Mouse (Mus musculus): ENCODE data around the gene Nfib. TPM values are rescaled to one million over a fixed set of nuclear protein-coding genes. Genes with fewer than 3 reads are reported as not detected.

Gene Nfib
- polyA plus RNA-seq, 1 experiment from 2014 or later = 86.0 TPM

- no peak overlapping the region for H3K9ac ChIP-seq (ENCODE audit: low read depth, low read length)
- H3K9me3 ChIP-seq (ENCODE audit: control insufficient read depth, low read length) = no peaks in the 10 kb centered on the region
- no peak for ATAC-seq (ENCODE audit: low read depth)
- no peak overlapping the region for H3K4me2 ChIP-seq (ENCODE audit: low read depth, low read length)
- peak; percentile 88 for DNase-seq (ENCODE audit: low spot score)
- H3K4me3 ChIP-seq (ENCODE audit: low read depth, low read length) = no peak overlapping the region
- H3K4me1 ChIP-seq (ENCODE audit: control insufficient read depth, insufficient read depth, low read length) = peaks cover 52% of the 10 kb centered on the region
- H3K27ac ChIP-seq (replicated peaks; ENCODE audit: low read depth, low read length) = peak overlapping the region; percentile 50; the same call in 1 of the 2 replicates
- no peaks in the 10 kb centered on the region for H3K27me3 ChIP-seq (replicated peaks; ENCODE audit: control insufficient read depth, insufficient read depth, low read length)
- WGBS = 65% methylated on average over 5 of the region's 5 CpGs
- H3K36me3 ChIP-seq (ENCODE audit: control insufficient read depth, insufficient read depth, low read length) = 0 out of 2 replicates have a peak, but pooled peaks cover 4% of the 10 kb centered on the region
Observed at GRCm38 (mm10) chr4:82470212-82470937, 235.2 kb downstream of the Nfib start.

- Histone ChIP-seq H3K4me3 (ENCODE audit: low read depth, low read length) (no peak overlapping the region), H3K36me3 (ENCODE audit: control insufficient read depth, insufficient read depth, low read length) (0 out of 2 replicates have a peak, but pooled peaks cover 4% of the 10 kb centered on the region), H3K9me3 (ENCODE audit: control insufficient read depth, low read length) (no peaks in the 10 kb centered on the region), H3K9ac (ENCODE audit: low read depth, low read length) (no peak overlapping the region), H3K4me2 (ENCODE audit: low read depth, low read length) (no peak overlapping the region), H3K4me1 (ENCODE audit: control insufficient read depth, insufficient read depth, low read length) (peaks cover 56% of the 10 kb centered on the region), H3K27me3 (replicated peaks; ENCODE audit: control insufficient read depth, insufficient read depth, low read length) (no peaks in the 10 kb centered on the region), H3K27ac (replicated peaks; ENCODE audit: low read depth, low read length) (no peak overlapping the region)
- ATAC-seq (ENCODE audit: low read depth) = no peak
- DNase-seq (ENCODE audit: low spot score) = no peak
- WGBS = 71% methylated on average over 3 of the region's 3 CpGs
Observed at GRCm38 (mm10) chr4:82468944-82469343, 236.6 kb downstream of the Nfib start.

- Histone ChIP-seq H3K36me3 (ENCODE audit: control insufficient read depth, insufficient read depth, low read length) (0 out of 2 replicates have a peak, but pooled peaks cover 4% of the 10 kb centered on the region), H3K27me3 (replicated peaks; ENCODE audit: control insufficient read depth, insufficient read depth, low read length) (no peaks in the 10 kb centered on the region), H3K4me3 (ENCODE audit: low read depth, low read length) (no peak overlapping the region), H3K27ac (replicated peaks; ENCODE audit: low read depth, low read length) (peak overlapping the region; percentile 69), H3K4me1 (ENCODE audit: control insufficient read depth, insufficient read depth, low read length) (peaks cover 69% of the 10 kb centered on the region), H3K9me3 (ENCODE audit: control insufficient read depth, low read length) (no peaks in the 10 kb centered on the region), H3K4me2 (ENCODE audit: low read depth, low read length) (peak overlapping the region; percentile 28), H3K9ac (ENCODE audit: low read depth, low read length) (0 out of 2 replicates have a peak overlapping the region, but pooled peaks have one; percentile 1)
- WGBS = 36% methylated on average over 8 of the region's 8 CpGs
- ATAC-seq (ENCODE audit: low read depth) (no peak), DNase-seq (ENCODE audit: low spot score) (peak; percentile 68)
Observed at GRCm38 (mm10) chr4:82466717-82467116, 238.8 kb downstream of the Nfib start.

GRCm38 (mm10) chr4:82466144-82466543, 239.4 kb downstream of the Nfib start:
- Histone ChIP-seq H3K4me3 (ENCODE audit: low read depth, low read length) (no peak overlapping the region), H3K27me3 (replicated peaks; ENCODE audit: control insufficient read depth, insufficient read depth, low read length) (no peaks in the 10 kb centered on the region), H3K4me2 (ENCODE audit: low read depth, low read length) (no peak overlapping the region), H3K27ac (replicated peaks; ENCODE audit: low read depth, low read length) (peak overlapping the region; percentile 69), H3K36me3 (ENCODE audit: control insufficient read depth, insufficient read depth, low read length) (0 out of 2 replicates have a peak, but pooled peaks cover 2% of the 10 kb centered on the region), H3K9me3 (ENCODE audit: control insufficient read depth, low read length) (no peaks in the 10 kb centered on the region), H3K9ac (ENCODE audit: low read depth, low read length) (0 out of 2 replicates have a peak overlapping the region, but pooled peaks have one; percentile 1), H3K4me1 (ENCODE audit: control insufficient read depth, insufficient read depth, low read length) (peaks cover 64% of the 10 kb centered on the region)
- 58% methylated on average over 6 of the region's 6 CpGs for WGBS
- DNase-seq (ENCODE audit: low spot score) = no peak
- ATAC-seq (ENCODE audit: low read depth) = no peak

- ATAC-seq (ENCODE audit: low read depth) (peak; percentile 70), DNase-seq (ENCODE audit: low spot score) (peak; percentile 92)
- no peaks in the 10 kb centered on the region for H3K9me3 ChIP-seq (ENCODE audit: control insufficient read depth, low read length)
- no peaks in the 10 kb centered on the region for H3K36me3 ChIP-seq (ENCODE audit: control insufficient read depth, insufficient read depth, low read length)
- H3K27me3 ChIP-seq (replicated peaks; ENCODE audit: control insufficient read depth, insufficient read depth, low read length) = no peaks in the 10 kb centered on the region
- H3K4me1 ChIP-seq (ENCODE audit: control insufficient read depth, insufficient read depth, low read length) = peaks cover 59% of the 10 kb centered on the region
- 16% methylated on average over 8 of the region's 8 CpGs for WGBS
- peak overlapping the region; percentile 65 for H3K27ac ChIP-seq (replicated peaks; ENCODE audit: low read depth, low read length)
- H3K4me3 ChIP-seq (ENCODE audit: low read depth, low read length) = no peak overlapping the region
- H3K9ac ChIP-seq (ENCODE audit: low read depth, low read length) = no peak overlapping the region
- H3K4me2 ChIP-seq (ENCODE audit: low read depth, low read length) = peak overlapping the region; percentile 42
Observed at GRCm38 (mm10) chr4:82464051-82464632, 241.4 kb downstream of the Nfib start.

GRCm38 (mm10) chr4:82463189-82463715, 242.3 kb downstream of the Nfib start:
- no peaks in the 10 kb centered on the region for H3K9me3 ChIP-seq (ENCODE audit: control insufficient read depth, low read length)
- no peaks in the 10 kb centered on the region for H3K27me3 ChIP-seq (replicated peaks; ENCODE audit: control insufficient read depth, insufficient read depth, low read length)
- ATAC-seq (ENCODE audit: low read depth) = peak; percentile 19; the same call in 1 of the 2 replicates
- peak overlapping the region; percentile 65; the same call in 1 of the 2 replicates for H3K27ac ChIP-seq (replicated peaks; ENCODE audit: low read depth, low read length)
- DNase-seq (ENCODE audit: low spot score) = peak; percentile 49
- 0 out of 2 replicates have a peak overlapping the region, but pooled peaks have one; percentile 42 for H3K4me2 ChIP-seq (ENCODE audit: low read depth, low read length)
- WGBS = 44% methylated on average over 7 of the region's 7 CpGs
- H3K4me1 ChIP-seq (ENCODE audit: control insufficient read depth, insufficient read depth, low read length) = peaks cover 61% of the 10 kb centered on the region
- H3K36me3 ChIP-seq (ENCODE audit: control insufficient read depth, insufficient read depth, low read length) = no peaks in the 10 kb centered on the region
- H3K9ac ChIP-seq (ENCODE audit: low read depth, low read length) = no peak overlapping the region
- H3K4me3 ChIP-seq (ENCODE audit: low read depth, low read length) = no peak overlapping the region

GRCm38 (mm10) chr4:82461676-82462075, 243.9 kb downstream of the Nfib start:
- no peak overlapping the region for H3K4me2 ChIP-seq (ENCODE audit: low read depth, low read length)
- H3K27me3 ChIP-seq (replicated peaks; ENCODE audit: control insufficient read depth, insufficient read depth, low read length) = no peaks in the 10 kb centered on the region
- H3K9ac ChIP-seq (ENCODE audit: low read depth, low read length) = no peak overlapping the region
- no peak overlapping the region for H3K27ac ChIP-seq (replicated peaks; ENCODE audit: low read depth, low read length)
- DNase-seq (ENCODE audit: low spot score) = no peak
- H3K36me3 ChIP-seq (ENCODE audit: control insufficient read depth, insufficient read depth, low read length) = no peaks in the 10 kb centered on the region
- no peak for ATAC-seq (ENCODE audit: low read depth)
- 92% methylated on average over 2 of the region's 2 CpGs for WGBS
- H3K9me3 ChIP-seq (ENCODE audit: control insufficient read depth, low read length) = no peaks in the 10 kb centered on the region
- no peak overlapping the region for H3K4me3 ChIP-seq (ENCODE audit: low read depth, low read length)
- H3K4me1 ChIP-seq (ENCODE audit: control insufficient read depth, insufficient read depth, low read length) = peaks cover 59% of the 10 kb centered on the region

GRCm38 (mm10) chr4:82458895-82459294, 246.7 kb downstream of the Nfib start:
- 93% methylated on average over 10 of the region's 10 CpGs for WGBS
- Histone ChIP-seq H3K9me3 (ENCODE audit: control insufficient read depth, low read length) (no peaks in the 10 kb centered on the region), H3K27me3 (replicated peaks; ENCODE audit: control insufficient read depth, insufficient read depth, low read length) (no peaks in the 10 kb centered on the region), H3K9ac (ENCODE audit: low read depth, low read length) (no peak overlapping the region), H3K4me1 (ENCODE audit: control insufficient read depth, insufficient read depth, low read length) (peaks cover 45% of the 10 kb centered on the region), H3K4me2 (ENCODE audit: low read depth, low read length) (no peak overlapping the region), H3K27ac (replicated peaks; ENCODE audit: low read depth, low read length) (no peak overlapping the region), H3K4me3 (ENCODE audit: low read depth, low read length) (no peak overlapping the region), H3K36me3 (ENCODE audit: control insufficient read depth, insufficient read depth, low read length) (no peaks in the 10 kb centered on the region)
- ATAC-seq (ENCODE audit: low read depth) (no peak), DNase-seq (ENCODE audit: low spot score) (no peak)

Measured in embryonic facial prominence, embryonic 14.5 days (tissue).